Mouse (Mus musculus) natural killer cell, adult 2 months (primary cell): ENCODE data around the gene Sh3gl2.

Experiments used
- DNase-seq, 2 experiments: peaks; one replicate each; pipeline ENCODE4 v3.0.0; 2022; ENCODE audit warnings: low spot score in 2 of 2

The Sh3gl2 gene

DNA sequence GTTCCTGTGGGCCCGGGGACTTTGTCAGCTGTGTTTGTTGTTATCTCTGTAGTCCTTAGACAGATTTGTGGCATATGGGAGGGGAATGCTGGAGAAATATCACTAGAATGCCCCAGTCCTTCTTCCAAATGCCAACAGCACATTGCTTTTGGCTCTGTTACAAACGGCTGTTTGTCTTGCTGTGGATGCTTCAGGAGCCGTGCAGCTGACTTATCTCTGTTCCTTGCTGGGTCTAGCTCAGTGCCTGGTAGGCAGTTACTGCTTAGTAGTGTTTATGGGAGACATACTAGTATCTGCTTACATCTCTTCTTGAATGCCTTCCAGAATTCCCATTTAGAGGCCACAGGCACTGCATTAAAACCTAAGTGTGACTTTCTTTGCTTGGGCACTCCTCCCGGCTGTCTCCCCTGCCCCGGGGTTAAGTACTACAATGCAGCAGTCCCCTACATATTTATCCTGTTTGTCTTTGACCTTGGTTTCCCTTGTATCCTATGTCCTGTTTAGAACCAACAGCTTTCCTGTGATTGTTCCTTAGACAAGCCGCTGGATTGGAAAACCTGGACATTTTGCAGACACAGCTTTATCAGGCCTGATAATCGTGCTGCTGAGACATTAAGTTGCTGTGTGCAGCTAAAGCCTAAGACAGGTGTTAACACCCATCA is 101.1 kb downstream of the Sh3gl2 start:
- no peak for DNase-seq

DNA sequence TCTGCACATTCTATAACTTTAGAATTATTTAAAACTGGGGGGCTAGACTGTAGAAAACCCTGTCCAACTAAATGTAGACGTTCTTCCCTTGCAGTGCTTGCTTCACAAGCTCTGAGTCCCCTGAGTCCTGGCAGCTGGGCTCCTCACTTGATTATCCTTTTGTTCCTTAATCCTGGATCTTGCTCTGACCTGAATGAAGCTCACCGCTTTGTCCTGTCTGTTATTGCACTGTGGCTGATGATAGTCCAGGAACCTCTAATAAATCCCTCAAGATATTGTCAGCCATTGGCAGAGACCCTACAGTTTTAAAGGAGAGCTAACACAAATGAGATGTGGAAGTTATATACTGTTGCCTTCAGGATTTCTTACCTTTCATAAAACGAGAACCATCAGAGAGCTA is 114.2 kb downstream of the Sh3gl2 start:
- no peak for DNase-seq

DNA sequence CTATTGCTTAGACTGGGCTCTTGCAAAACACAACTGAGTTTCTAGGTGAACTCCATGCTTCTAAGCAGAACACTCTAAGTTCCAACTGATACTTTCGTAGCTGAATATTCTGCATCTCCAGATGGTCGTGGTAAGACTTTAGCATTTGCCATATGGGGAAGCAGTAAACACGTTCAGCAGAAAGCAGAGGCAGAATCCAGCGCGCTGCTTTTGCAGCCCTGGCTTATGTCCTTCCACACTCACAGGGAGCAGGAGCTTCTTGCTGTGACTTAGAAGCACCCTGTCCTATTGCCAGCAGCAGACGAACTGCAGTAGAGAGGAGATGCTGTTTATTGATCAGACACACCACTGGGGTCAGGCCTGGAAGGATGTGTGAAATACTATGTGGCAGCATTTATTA is 120.5 kb downstream of the Sh3gl2 start:
- no peak for DNase-seq

- DNase-seq, result no peak
Measured at GRCm38 (mm10) chr4:85326052-85326451, 121.1 kb downstream of the Sh3gl2 start.

DNA sequence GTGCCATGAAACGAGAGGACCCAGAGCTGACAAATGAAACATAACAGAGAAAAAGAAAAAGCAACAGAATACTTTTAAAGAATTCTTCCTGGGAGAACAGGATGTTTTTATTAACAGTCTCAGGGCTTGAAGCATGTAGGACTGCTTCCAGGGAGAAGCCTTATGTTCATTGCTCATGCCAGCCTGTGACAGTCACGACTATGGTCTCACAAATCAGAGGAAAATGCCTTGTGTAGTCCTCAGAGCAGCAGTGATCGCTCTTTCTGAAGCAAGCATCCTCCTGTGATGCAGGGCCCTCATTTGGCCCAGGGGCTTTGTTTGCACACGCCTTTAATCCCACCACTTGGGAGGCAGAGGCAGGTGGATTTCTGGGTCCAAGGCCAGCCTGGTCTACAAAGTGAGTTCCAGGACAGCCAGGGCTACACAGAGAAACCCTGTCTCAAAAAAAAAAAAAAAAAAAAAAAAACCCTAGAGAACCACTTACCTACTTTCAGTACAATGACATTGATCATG is 129.8 kb downstream of the Sh3gl2 start:
- DNase-seq, result no peak

DNA sequence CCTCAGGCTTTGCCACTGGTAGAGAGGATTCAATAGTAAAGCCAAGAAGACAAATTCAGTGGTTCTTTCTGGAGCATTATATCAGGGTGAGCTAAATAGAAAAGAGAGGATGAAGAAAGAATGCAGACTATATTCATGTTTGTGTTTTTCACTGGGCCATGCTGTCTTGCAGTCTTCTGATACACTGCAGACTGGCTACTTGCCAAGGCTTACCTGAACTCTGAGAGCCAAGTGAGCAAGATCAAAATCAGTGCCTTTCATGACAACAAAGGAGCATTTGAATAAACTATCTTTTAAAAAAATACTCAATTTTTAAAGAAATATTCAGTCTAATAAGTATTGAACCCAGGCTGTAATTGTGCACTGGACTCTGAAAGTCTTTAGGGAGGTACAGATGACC is 131.4 kb downstream of the Sh3gl2 start:
- no peak for DNase-seq

- DNase-seq, result no peak
Measured at GRCm38 (mm10) chr4:85339126-85339525, 134.2 kb downstream of the Sh3gl2 start.

GRCm38 (mm10) chr4:85340686-85341085 is 135.8 kb downstream of the Sh3gl2 start:
- no peak for DNase-seq

DNA sequence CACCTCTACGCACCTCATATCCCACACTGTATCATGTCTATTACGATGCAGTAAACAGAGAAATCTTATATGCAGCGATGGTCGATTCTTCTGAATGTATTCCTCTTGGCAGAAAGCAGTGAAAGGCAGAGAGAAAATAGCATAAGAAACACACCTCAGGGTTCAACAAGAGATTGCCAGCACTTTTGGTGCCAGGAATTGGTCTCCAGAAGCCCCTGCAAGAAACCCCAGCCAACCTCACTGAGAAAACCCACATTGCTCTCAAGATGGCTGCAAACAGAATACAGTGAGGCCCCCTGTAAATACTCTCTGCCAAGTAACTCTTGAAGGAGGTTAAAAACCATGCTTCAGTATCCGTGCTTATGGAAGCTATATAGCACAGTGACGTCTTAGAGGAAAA is 141.0 kb downstream of the Sh3gl2 start:
- no peak for DNase-seq

DNA sequence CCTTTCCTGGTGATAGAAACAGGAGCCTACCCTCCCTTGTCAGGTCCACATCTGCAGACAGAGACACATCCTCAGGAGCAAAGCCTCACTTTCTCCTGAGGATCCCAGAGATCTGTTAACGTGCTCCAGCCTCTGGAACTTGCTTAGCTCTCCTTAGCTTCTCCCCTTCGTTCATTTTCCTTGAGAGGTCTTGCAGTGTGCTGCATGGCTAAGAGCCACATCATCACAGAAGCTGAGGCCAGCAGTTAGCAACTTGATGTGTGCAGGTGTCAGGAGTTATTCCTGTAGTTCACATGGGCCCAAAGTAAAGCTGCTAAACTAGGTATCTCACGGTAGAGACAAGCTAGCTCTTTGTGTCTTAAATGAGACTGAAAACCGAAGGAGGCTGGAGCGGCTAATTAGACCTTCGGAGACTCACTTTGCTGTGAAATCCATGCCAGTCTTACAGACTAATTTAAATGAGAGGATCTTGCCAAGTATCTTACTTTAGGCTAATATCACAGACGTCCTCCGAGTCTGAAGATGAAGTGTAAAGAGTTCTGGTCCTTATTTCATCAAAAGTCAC is 143.2 kb downstream of the Sh3gl2 start:
- DNase-seq, result no peak

GRCm38 (mm10) chr4:85362661-85363060 is 157.7 kb downstream of the Sh3gl2 start:
- DNase-seq, result no peak

DNA sequence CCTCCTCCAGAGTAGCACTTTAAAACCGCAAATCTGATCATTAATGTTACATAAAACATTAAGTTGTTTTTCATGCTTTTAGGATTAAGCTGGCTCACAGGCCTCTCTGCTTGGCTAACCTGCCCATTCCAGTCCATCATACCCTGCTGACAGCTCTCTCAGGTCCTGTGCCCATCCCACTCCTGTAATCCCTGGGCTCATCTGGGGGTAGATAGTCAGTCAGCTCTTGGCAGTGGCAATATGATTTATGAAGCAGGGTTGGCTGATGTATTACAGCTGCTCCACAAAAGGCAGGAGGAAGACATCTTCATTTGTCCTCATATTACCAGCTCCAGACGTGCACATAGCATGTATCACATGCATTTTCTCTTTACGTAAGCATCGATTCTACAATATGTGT is 158.3 kb downstream of the Sh3gl2 start:
- DNase-seq, result no peak

DNA sequence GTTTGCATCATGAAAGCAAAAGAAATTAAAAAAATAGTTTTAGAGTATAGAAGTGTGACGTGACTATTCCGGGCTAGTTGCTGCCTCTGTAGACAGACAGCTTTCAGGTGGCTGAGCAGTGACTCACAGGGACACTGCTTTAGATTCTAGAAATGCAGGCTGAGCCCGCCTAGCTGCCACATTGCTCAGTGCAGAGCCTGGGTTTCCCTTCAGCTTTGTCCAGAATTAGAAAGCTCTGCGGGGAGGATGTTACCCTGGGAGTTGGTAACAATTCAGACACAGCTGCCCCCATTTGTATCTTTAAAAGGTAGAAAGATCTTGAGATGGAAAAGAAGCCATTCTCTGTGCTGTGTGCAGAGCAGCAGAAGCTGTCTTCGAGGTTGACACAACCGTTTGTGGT is 166.1 kb downstream of the Sh3gl2 start:
- DNase-seq, result no peak

DNA sequence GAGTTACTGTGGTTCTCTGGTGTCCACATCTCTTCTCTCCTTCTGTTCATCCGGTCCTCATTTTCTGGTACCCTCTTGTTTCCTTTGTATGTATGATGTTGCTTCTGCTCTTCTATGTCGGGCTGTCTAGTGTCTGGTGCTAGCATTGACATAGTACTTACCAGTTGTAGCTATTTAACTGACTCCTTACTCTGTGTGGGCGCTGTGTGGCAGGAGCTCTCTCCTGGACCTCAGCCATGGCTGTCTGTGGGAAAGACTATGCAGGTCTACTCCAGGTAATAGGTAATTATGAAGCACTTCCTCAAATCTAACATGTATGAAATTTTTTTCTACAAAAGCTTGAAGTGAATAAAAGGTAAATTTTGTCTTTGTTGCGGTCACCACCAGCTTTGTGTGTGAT is 169.9 kb downstream of the Sh3gl2 start:
- no peak for DNase-seq

DNA sequence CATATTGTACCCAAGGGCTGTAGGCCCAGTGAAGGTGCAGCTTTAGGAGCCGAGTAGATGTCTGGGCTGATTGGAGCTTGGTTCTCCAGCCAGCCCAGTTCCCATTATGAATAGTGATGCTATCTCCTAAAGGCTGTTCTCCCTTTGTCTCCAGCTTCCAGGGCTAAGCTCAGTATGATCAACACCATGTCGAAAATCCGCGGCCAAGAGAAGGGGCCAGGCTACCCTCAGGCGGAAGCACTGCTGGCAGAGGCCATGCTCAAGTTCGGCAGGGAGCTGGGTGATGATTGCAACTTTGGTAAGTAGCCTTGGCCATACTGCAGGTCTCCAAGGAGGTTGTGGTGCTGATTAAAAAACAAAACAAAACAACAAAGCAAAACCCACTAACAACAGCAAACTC is 171.3 kb downstream of the Sh3gl2 start:
- DNase-seq, result no peak

DNA sequence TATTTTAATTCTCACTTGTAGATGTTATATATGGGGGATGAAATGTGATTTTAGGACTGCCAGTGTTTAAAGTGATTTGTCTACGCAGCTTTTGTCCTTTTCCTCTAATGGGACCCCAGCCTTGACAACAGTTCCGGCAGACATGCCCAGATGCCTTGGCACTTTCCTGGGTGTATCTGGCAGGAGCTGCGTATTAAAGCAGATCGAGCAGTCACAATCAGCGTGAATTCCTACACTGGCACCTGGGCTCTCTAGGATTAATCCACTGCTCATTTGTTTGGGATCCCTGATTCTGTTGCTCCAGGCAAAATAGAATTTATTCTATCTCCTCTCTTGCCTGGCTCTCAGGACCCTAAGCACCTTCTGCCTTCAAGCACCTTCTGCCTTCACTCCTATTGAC is 171.7 kb downstream of the Sh3gl2 start:
- no peak for DNase-seq

DNA sequence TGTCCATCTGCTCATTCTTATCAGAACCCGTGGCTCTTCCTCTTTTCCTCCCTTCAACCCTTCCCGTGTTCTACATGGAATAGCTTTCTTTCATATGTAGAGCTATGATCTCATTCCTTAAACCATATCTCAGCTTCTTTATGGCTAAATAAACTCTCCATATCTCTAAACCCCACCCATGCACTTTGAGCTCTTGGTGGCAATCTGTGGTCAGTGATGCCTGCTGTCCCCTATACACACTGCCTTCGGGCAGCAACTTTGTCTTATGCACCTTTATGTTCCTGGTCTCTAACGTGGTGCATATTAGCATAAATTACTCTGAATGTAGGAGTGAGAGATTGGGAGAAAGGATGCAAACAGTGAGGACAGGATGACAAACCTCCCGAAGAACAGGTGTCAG is 180.3 kb downstream of the Sh3gl2 start:
- no peak for DNase-seq

DNA sequence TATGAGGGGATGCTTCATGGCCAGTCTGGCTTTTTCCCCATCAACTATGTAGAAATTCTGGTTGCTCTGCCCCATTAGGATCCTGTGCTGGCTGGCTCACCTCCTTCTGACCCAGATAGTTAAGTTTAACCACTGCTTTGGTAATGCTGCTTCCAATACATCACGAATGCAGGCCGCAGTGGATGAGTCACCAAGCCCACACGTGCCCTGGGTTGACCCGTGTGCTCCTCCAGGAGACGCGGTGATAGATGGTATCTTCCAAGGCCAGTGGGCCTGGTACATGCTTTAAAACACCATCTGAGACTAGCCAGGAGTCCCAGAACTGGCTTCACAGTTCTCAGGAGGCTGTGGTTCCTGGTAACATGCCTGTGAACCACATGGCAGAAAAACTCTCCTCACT is 182.8 kb downstream of the Sh3gl2 start:
- DNase-seq, result no peak

GRCm38 (mm10) chr4:85391795-85392194 is 186.9 kb downstream of the Sh3gl2 start:
- no peak for DNase-seq

DNA sequence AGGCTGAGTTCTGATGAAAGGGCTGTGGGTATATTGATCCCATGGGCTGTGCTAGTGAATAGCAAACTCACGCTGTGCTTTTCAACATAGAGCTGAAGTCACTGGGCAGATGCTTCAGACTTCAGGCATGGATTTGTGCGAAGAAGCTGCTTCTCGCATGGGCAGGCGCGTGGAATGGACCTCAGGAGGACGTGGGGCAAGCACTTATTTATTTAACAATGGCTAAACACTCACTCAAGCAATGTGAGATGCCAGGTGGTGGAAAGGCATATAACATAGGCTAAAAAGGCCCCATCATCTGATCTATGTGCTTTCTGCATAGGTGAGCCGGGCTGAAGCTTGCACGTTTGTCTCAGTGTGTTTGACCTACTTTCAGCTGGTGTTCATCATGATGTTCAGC is 193.8 kb downstream of the Sh3gl2 start:
- DNase-seq, result no peak

GRCm38 (mm10) chr4:85402823-85403222 is 197.9 kb downstream of the Sh3gl2 start:
- DNase-seq, result no peak

GRCm38 (mm10) chr4:85404424-85405194 is 199.7 kb downstream of the Sh3gl2 start:
- no peak for DNase-seq

GRCm38 (mm10) chr4:85405276-85405675 is 200.3 kb downstream of the Sh3gl2 start:
- DNase-seq, result no peak
